Mouse (Mus musculus): ENCODE measurements around the gene Spr. TPM values are rescaled to one million over a fixed set of nuclear protein-coding genes. Genes with fewer than 3 reads are reported as not detected.
"Not testable (repeated sequence)": the region's sequence is repeated elsewhere in the genome, so short reads cannot be mapped to it uniquely, and the experiment has no call there.

Spr gene
- polyA plus RNA-seq, 1 experiment from 2014 or later = 53.8 TPM

- Histone ChIP-seq H3K27me3 (replicated peaks; ENCODE audit: low read depth, poor library complexity, severe bottlenecking) (no peaks in the 10 kb centered on the region), H3K27ac (replicated peaks) (peak overlapping the region; percentile 90), H3K9me3 (no peaks in the 10 kb centered on the region), H3K4me3 (peak overlapping the region; percentile 67), H3K36me3 (replicated peaks) (no peaks in the 10 kb centered on the region), H3K4me1 (peaks cover 13% of the 10 kb centered on the region)
- WGBS = under 1% methylated on average over 34 of the region's 34 CpGs
- peak; percentile 77 for DNase-seq (ENCODE audit: low spot score)
Observed at GRCm38 (mm10) chr6:85154861-85155528, 17.4 kb upstream of the Spr start.

GRCm38 (mm10) chr6:85153970-85154540 lies 16.5 kb upstream of the Spr start:
- no peaks in the 10 kb centered on the region for H3K9me3 ChIP-seq
- no peaks in the 10 kb centered on the region for H3K27me3 ChIP-seq (replicated peaks; ENCODE audit: low read depth, poor library complexity, severe bottlenecking)
- peaks cover 13% of the 10 kb centered on the region for H3K4me1 ChIP-seq
- H3K36me3 ChIP-seq (replicated peaks) = no peaks in the 10 kb centered on the region
- H3K4me3 ChIP-seq = no peak overlapping the region
- peak; percentile 82 for DNase-seq (ENCODE audit: low spot score)
- H3K27ac ChIP-seq (replicated peaks) = no peak overlapping the region
- 9% methylated on average over 9 of the region's 9 CpGs for WGBS

- WGBS = 75% methylated on average over 3 of the region's 3 CpGs
- DNase-seq (ENCODE audit: low spot score) = no peak
- H3K4me1 ChIP-seq = peaks cover 10% of the 10 kb centered on the region
- no peak overlapping the region for H3K27ac ChIP-seq (replicated peaks)
- no peaks in the 10 kb centered on the region for H3K36me3 ChIP-seq (replicated peaks)
- no peak overlapping the region for H3K4me3 ChIP-seq
- H3K9me3 ChIP-seq = no peaks in the 10 kb centered on the region
- peaks cover 11% of the 10 kb centered on the region; the same call in 1 of the 2 replicates for H3K27me3 ChIP-seq (replicated peaks; ENCODE audit: low read depth, poor library complexity, severe bottlenecking)
Observed at GRCm38 (mm10) chr6:85150386-85150785, 12.8 kb upstream of the Spr start.

GRCm38 (mm10) chr6:85147636-85148035 lies 10.1 kb upstream of the Spr start:
- WGBS = 58% methylated on average over 3 of the region's 3 CpGs

GRCm38 (mm10) chr6:85144466-85144865 lies 6.9 kb upstream of the Spr start:
- no peak overlapping the region for H3K4me3 ChIP-seq
- no peak for DNase-seq (ENCODE audit: low spot score)
- H3K4me1 ChIP-seq = no peaks in the 10 kb centered on the region
- WGBS = 80% methylated on average over 3 of the region's 3 CpGs
- H3K9me3 ChIP-seq = no peaks in the 10 kb centered on the region
- H3K36me3 ChIP-seq (replicated peaks) = no peaks in the 10 kb centered on the region
- H3K27me3 ChIP-seq (replicated peaks; ENCODE audit: low read depth, poor library complexity, severe bottlenecking) = peaks cover 17% of the 10 kb centered on the region; the same call in 1 of the 2 replicates
- H3K27ac ChIP-seq (replicated peaks) = no peak overlapping the region

More at GRCm38 (mm10) chr6:85147636-85148035, 10.1 kb upstream of the Spr start:
- Histone ChIP-seq H3K9me3 (no peaks in the 10 kb centered on the region), H3K36me3 (replicated peaks) (no peaks in the 10 kb centered on the region), H3K4me1 (no peaks in the 10 kb centered on the region), H3K4me3 (no peak overlapping the region), H3K27ac (replicated peaks) (no peak overlapping the region), H3K27me3 (replicated peaks; ENCODE audit: low read depth, poor library complexity, severe bottlenecking) (peaks cover 17% of the 10 kb centered on the region; the same call in 1 of the 2 replicates)
- DNase-seq (ENCODE audit: low spot score) = no peak

GRCm38 (mm10) chr6:85141013-85141412 lies 3.4 kb upstream of the Spr start:
- H3K27me3 ChIP-seq (replicated peaks; ENCODE audit: low read depth, poor library complexity, severe bottlenecking) = peaks cover 11% of the 10 kb centered on the region; the same call in 1 of the 2 replicates
- 12% methylated on average over 7 of the region's 7 CpGs for WGBS
- H3K36me3 ChIP-seq (replicated peaks); H3K27ac ChIP-seq (replicated peaks); H3K9me3 ChIP-seq; H3K4me3 ChIP-seq: not testable (repeated sequence)
- peaks cover 15% of the 10 kb centered on the region for H3K4me1 ChIP-seq
- peak; percentile 51 for DNase-seq (ENCODE audit: low spot score)

- no peaks in the 10 kb centered on the region for H3K9me3 ChIP-seq
- 88% methylated on average over 2 of the region's 2 CpGs for WGBS
- H3K27me3 ChIP-seq (replicated peaks; ENCODE audit: low read depth, poor library complexity, severe bottlenecking) = no peaks in the 10 kb centered on the region
- H3K4me3 ChIP-seq = no peak overlapping the region
- H3K4me1 ChIP-seq = peaks cover 15% of the 10 kb centered on the region
- DNase-seq (ENCODE audit: low spot score) = no peak
- no peak overlapping the region for H3K27ac ChIP-seq (replicated peaks)
- peaks cover 4% of the 10 kb centered on the region for H3K36me3 ChIP-seq (replicated peaks)
Observed at GRCm38 (mm10) chr6:85139534-85139933, 2.0 kb upstream of the Spr start.

- peak overlapping the region; percentile 90; the same call in 1 of the 2 replicates for H3K27ac ChIP-seq (replicated peaks)
- H3K9me3 ChIP-seq; DNase-seq (ENCODE audit: low spot score); H3K27me3 ChIP-seq (replicated peaks; ENCODE audit: low read depth, poor library complexity, severe bottlenecking): not testable (repeated sequence)
- H3K4me1 ChIP-seq = peaks cover 15% of the 10 kb centered on the region
- 66% methylated on average over 7 of the region's 7 CpGs for WGBS
- peaks cover 20% of the 10 kb centered on the region for H3K36me3 ChIP-seq (replicated peaks)
- peak overlapping the region; percentile 71 for H3K4me3 ChIP-seq
Observed at GRCm38 (mm10) chr6:85136784-85137183, 782 bp downstream of the Spr start.

GRCm38 (mm10) chr6:85132794-85133193 lies 4.8 kb downstream of the Spr start:
- H3K9me3 ChIP-seq; H3K27ac ChIP-seq (replicated peaks); H3K4me3 ChIP-seq; H3K27me3 ChIP-seq (replicated peaks; ENCODE audit: low read depth, poor library complexity, severe bottlenecking): not testable (repeated sequence)
- DNase-seq (ENCODE audit: low spot score) = peak; percentile 42
- Histone ChIP-seq H3K36me3 (replicated peaks) (peaks cover 20% of the 10 kb centered on the region), H3K4me1 (peaks cover 10% of the 10 kb centered on the region)
- WGBS = 34% methylated on average over 3 of the region's 3 CpGs

GRCm38 (mm10) chr6:85132237-85132636 lies 5.3 kb downstream of the Spr start:
- DNase-seq (ENCODE audit: low spot score); H3K27ac ChIP-seq (replicated peaks); H3K9me3 ChIP-seq; H3K4me3 ChIP-seq; H3K4me1 ChIP-seq; H3K27me3 ChIP-seq (replicated peaks; ENCODE audit: low read depth, poor library complexity, severe bottlenecking): not testable (repeated sequence)
- H3K36me3 ChIP-seq (replicated peaks) = peaks cover 20% of the 10 kb centered on the region
- 92% methylated on average over 3 of the region's 3 CpGs for WGBS

GRCm38 (mm10) chr6:85131673-85132072 lies 5.9 kb downstream of the Spr start:
- Histone ChIP-seq H3K27me3 (replicated peaks; ENCODE audit: low read depth, poor library complexity, severe bottlenecking) (peaks cover 15% of the 10 kb centered on the region), H3K4me1 (peaks cover 3% of the 10 kb centered on the region), H3K9me3 (no peaks in the 10 kb centered on the region), H3K27ac (replicated peaks) (no peak overlapping the region), H3K36me3 (replicated peaks) (peaks cover 20% of the 10 kb centered on the region), H3K4me3 (no peak overlapping the region)
- WGBS = 3% methylated on average over 4 of the region's 4 CpGs
- DNase-seq (ENCODE audit: low spot score) = peak; percentile 74

- DNase-seq (ENCODE audit: low spot score) = peak; percentile 68
- 42% methylated on average over 11 of the region's 11 CpGs for WGBS
- H3K27ac ChIP-seq (replicated peaks) = not testable (repeated sequence)
Observed at GRCm38 (mm10) chr6:85117545-85118511, 19.7 kb downstream of the Spr start.

More at GRCm38 (mm10) chr6:85117545-85118511, 19.7 kb downstream of the Spr start:
- not testable (repeated sequence) for H3K9me3 ChIP-seq; H3K4me1 ChIP-seq; H3K36me3 ChIP-seq (replicated peaks); H3K4me3 ChIP-seq; H3K27me3 ChIP-seq (replicated peaks; ENCODE audit: low read depth, poor library complexity, severe bottlenecking)
